Mouse (Mus musculus) lung, postnatal 14 days (tissue): Measurements from ENCODE around the gene H2-M10.2.

Source experiments
- DNase-seq: peaks from one replicate; pipeline ENCODE4 v3.0.0; 2021

Gene H2-M10.2

GRCm38 (mm10) chr17:36286390-36286789 lies at the start of gene H2-M10.2:
H2-M10.2 (minus strand) TSS chr17:36286490.
- DNase-seq, result no peak

DNA sequence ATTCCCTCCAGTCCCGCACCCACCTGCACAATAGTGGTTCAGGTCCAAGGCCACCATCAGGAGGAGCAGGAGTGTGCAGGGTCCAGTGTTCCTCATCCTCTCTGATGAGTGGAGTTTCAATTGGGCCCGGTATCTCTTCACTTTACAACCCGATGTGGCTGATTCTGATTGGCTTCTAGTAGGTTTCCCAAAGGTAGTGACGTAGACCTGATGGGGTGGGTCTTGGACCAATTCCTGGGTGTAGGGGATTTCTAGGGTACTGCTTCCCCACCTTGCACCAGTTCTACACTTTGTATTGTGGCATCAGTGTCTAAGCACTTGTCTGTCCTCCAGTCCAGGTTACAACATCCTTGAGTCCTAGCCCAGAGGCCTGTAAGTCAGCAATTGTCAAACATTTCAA lies 39.8 kb upstream of the H2-M10.2 start, which contains the start of gene H2-M10.1:
TSS of gene H2-M10.1 (minus strand) at position 101 of the 400 bp plus-strand sequence.
- no peak for DNase-seq

DNA sequence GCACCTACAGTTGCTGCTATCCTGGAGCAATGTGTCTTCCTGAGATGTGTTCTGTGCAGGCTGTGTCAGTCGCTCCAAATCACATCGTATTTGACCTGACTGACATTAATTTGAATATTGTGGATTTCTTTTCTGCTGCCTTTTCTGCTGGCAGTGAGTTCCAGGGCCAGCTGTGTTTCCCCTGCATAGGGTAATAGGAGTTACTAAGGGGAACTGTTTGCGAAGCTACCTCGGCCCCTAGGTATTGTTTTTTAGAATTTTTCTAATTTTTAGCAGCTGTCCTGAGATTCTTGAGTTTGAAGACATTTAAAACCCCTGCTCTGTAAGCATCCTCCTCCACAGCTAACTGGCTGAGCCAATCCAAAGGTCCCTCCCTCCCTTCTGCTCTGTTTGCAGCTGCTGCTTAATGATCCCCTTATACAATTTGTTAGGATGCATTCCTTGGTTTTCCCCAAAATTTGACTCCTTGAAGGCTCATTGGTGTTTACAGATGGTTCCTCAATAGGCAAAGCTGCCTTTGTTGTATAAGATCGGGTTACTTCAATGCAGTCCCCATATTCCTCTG lies 29.5 kb upstream of the H2-M10.2 start:
- DNase-seq, result no peak

DNA sequence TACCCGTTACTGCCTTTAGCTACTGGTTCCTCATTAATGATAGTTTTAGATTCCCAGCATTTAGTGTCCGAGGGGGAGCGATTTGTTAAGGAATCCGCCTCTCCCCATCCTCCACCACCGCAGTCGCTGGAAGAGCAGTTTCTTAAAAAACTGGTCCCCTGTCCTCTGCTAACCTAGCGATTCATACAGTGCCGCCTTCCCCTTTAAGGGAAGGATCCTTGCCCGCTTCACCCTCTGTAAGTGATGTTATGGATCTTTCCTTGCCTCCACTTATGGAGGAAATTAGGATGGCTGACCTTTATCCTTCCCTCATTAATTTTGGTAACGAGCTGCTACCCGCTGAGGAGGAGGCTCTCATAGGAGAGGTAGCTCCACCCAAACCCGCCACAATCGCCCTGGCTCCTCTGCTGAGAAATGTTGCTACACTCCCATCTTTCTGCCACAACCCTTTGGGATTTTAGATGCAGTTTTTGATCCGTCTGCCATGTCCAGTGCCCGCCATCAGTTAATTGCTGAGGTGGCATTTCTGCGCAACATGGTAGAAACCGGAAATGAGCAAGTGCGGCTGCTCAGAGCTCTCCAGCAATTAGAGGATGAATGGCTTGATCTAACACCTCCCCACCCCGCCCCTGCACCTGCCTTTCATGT lies 28.9 kb upstream of the H2-M10.2 start:
- DNase-seq, result peak; percentile 43

- DNase-seq, result no peak
Observed at GRCm38 (mm10) chr17:36314511-36314910, 28.2 kb upstream of the H2-M10.2 start.

DNA sequence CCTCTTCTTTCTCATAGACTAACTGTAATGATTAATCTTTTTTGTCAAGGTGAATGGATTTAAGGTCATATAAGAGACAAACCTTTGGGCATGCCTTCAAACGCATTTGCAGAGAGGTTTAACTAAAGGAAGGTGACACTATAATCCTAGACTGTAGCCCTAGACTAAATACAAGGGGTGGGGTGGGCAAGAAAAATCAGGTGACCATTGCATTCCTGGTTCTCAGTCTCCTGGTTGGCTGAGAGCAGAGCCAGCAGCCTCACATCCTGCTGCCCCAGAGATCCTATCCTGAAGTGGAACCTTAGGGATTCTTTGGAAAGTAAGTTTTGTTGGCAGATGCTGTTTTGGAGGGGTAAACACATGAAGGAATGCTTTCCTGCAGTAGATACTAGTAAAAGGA lies 23.0 kb upstream of the H2-M10.2 start:
- DNase-seq, result no peak

DNA sequence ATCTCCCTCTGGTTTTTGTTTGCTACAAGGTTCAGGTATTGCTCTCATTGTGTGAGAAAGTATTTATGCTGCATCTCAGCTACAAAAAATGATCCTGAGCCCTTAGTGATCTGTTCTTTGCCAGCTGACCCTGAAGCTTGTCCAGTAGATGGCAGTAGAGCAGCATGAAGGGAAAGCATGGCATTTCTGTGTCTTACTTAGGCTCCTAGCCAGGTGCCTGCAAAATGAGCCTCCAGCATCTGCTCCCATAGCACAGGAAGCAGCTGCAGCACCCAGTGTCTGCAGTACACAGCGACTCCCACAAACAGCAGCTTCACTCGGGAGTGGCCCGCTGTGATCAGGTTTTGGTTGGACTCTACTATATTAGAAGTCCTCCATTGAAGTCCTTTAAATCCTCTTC lies 22.6 kb upstream of the H2-M10.2 start:
- peak; percentile 73 for DNase-seq

DNA sequence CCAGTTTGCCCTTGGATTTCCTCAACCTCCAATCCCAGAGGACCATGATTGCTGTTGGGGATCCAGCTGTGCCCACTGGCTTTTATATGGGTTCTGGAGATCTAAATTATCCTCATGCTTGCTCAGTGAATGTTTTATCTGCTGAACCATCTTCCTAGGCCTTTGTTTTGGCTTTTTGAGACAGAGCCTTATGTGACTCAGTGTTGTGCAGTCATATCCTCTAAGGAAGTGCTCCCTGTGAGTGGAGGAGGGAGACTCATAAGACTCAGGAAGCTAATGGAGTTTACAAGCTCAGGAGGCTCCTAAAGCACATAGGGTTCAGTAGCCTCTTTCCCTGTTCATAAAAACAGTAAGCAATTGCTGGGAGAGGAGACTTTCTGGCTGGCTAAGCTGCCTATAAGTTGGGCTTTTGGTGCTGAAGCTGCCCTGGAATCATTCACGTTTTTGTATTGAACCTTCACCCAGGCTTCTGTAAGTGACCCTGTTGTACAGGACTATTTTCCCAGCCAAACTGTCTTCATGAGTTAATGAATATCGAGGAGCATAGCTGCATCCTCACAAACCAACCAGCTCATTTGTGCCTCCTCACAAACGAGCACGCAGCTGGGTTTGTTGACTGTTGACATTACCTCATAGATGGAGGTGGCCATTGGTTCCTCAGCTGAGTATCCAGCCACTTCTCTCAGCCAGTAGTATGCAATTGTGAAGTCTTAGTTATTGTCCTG lies 4.6 kb downstream of the H2-M10.2 start:
- DNase-seq, result no peak

DNA sequence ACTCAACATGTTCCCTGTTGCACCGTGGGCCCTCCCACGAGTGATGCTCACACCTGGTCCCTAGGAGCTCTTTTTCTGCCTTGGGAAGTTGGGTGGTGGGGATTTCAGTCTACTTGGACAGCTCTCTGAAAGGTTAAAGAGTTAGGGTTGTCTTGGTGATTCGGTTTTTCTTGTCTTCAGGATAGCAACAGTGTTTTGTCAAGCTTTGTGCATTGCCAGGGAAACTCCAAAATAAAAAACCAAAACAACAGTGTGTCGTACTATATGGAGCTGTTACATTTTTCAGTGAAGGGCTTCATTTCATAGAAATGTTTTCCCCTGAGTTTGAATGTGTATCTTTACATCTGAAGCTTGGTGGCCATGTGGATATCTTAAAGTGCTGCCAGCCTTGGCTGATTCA lies 11.5 kb downstream of the H2-M10.2 start:
- no peak for DNase-seq

DNA sequence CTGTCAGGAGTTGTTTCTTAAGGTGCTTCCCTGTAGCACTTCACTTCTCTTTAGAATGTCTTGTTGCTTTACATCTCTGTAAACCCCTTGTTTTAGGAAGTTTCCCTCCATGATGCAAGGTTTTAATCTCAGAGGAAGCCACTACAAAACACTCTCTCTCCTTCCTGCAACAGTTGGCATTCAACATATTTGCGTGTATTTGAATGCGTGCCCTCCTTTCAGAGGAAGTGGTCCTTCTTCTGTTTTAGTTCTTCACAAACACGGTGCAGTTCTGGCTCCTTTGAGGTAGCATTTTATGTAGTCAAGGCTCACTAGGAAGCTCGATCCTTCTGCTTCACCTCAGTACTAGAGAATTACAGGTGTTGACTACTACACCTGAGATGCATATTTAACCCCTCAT lies 12.5 kb downstream of the H2-M10.2 start:
- no peak for DNase-seq

GRCm38 (mm10) chr17:36272643-36273366 lies 13.5 kb downstream of the H2-M10.2 start:
- DNase-seq, result no peak

GRCm38 (mm10) chr17:36271586-36272256 lies 14.6 kb downstream of the H2-M10.2 start, which contains the start of gene Trim39:
Trim39 (minus strand) TSS chr17:36272247.
- DNase-seq, result peak; percentile 76

DNA sequence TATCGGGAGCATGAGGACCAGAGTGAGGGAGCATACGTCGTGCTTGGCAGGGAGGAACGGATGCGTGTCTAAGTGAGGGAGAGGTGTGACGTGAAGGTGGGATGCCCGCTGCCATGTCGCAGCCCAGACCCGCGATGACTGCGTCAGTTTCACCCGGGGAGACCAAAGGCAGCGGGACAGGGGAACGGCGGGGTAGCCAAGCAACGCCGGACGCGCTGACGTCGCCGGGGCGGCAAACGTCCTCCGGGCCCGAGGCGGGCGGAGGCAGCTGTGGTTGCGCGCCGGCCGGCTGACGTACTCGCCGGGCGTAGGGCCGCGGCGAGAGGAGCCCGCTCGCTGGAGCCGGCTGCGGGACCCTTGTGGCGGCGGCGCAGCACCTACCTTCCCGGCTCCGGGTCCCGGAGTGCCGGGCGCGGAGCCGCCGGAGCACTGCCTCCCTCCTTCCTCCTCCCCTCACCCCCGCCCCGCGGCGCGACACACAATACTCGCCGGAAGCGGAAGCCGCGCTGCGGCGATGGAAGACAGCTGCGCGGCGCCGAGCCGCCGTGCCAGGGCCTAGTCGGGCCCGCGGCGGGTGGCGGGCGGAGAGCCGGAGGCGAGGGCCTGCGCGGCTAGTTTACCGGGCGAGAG lies 15.2 kb downstream of the H2-M10.2 start:
- peak; percentile 86 for DNase-seq

DNA sequence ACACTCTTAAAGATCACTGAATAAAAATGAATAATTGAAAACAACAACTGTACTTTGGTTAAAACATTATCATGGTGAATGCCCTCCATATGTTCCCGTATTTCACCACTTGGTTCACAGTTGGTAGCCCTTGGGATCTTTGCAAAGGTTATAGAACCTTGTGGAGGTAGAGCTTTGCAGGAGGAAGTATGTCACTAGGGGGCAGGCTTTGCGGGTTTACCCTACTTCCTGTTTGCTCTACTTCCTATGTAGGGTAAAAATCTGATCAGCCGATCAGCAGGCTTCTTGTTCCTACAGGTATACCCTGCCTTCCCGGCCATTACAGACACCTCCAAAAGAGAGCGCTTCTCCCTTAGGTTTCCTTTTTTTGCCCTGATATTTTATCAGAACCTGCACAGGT lies 20.5 kb downstream of the H2-M10.2 start:
- peak; percentile 45 for DNase-seq

GRCm38 (mm10) chr17:36264273-36264925 lies 21.9 kb downstream of the H2-M10.2 start:
- DNase-seq, result no peak

DNA sequence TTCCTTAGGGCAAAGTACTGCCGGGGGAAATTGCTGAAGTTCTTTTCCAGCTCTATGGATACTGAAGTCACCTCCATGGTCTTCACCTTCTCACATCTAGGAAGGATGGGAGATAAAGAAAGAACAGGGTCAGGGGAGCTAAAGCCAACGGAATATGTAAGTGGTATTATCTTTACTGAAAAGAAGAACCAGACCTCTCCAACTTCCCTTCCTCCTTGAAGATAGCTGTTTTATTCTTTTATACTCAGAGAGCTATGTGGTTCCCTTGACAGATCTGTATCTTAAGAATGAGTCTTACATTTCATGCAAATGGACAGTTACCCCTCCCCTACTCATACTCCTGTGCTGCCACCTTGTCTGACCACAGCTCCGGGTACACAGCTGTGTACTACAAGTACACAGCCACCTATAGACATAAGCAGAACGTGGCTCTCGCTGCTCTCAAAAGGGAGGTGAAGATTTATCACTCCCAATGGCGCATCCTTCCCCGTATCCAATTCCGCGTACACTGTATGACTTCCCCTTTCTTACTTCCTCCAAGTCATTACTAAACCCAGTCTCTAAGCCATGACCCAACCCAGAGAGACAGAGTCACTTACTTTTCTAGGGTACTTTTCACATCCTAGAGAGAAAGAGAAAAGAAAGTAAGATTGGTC lies 24.7 kb downstream of the H2-M10.2 start:
- DNase-seq, result no peak

DNA sequence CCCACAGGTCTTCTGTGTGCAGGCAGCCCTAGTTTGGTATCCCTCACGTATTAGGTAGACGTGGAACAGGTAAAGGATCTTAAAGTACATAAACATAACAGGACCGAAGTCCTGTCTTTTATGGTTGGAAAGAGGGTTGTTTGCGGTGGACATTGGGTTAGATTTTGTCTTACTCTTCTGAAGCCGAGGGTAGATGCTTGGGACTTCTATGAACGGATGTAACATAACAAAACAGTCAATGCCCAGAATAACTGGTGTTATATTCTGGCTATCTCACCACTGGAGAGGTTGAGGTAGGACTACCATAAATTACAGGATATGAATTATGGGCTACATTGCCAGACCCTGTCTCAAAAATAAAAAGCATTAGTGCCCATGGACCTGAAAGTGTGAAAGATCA lies 28.3 kb downstream of the H2-M10.2 start, which contains the start of gene Rpp21:
TSS of gene Rpp21 (minus strand) at position 101 of the 400 bp plus-strand sequence.
- no peak for DNase-seq

DNA sequence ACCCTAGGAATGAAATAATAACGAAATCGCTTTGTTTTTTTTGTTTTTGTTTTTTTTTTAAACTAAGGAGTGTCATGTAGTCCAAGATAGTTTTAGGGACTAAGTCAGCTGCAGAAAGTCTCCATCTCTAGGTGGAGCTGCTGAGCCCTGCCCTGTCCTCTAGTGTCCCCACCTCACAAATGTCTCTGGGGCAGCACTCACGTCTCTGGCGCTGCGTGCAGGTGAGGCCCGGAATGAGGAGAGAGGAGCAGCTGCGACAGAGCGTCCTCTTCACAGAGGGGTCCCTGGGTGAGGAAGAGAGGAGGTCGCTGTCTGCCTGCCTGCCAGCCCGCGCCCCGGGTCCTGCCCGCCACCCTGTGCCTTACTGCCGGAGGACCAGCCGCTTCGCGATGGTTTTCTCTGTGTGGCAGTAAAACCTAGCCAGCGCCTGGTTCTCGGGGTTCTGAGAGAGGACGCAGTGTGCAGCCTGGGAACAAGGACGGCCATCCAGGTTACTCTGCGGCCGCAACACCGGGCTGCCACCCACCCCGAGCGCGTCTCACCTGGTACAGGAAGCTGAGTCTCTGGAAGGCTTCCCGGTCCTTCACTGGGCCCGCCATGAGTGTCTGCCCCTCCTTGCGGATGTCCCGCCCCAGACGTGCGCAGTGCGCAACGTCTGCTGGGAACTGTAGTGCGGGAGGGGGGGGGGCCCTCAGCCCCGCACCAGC lies 28.9 kb downstream of the H2-M10.2 start:
- peak; percentile 83 for DNase-seq

- no peak for DNase-seq
Observed at GRCm38 (mm10) chr17:36253087-36253600, 33.1 kb downstream of the H2-M10.2 start.

DNA sequence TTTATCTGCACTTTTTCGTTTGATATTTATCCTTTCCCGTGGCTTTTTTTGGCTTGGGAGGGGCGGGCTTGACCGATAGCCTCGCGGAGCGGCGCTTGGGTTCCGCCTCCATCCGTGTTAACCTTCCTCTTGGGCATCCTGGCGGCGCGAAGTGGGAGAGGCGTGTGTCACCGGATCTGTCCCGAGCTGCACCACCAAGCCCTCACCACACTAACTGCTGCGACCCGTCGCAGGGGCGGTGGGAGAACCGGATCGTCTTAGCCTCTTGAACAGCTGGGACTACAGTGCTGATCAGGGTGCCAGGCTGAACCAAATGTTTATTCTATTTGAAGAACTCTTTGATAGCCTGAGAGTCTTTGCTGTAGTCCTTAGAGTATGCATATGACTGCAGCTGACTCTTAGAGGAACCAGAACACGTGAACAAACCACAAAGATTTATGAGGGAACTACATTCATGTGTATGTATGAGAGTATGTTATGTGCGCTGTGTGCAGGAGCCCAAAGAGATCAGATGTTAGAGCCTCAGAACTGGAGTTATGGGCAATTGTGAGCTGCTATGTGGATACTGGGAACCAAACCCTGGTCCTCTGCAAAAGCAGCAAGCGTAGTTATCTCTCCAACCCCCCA lies 33.9 kb downstream of the H2-M10.2 start:
- DNase-seq, result peak; percentile 15
